In the genomic region with DNA sequence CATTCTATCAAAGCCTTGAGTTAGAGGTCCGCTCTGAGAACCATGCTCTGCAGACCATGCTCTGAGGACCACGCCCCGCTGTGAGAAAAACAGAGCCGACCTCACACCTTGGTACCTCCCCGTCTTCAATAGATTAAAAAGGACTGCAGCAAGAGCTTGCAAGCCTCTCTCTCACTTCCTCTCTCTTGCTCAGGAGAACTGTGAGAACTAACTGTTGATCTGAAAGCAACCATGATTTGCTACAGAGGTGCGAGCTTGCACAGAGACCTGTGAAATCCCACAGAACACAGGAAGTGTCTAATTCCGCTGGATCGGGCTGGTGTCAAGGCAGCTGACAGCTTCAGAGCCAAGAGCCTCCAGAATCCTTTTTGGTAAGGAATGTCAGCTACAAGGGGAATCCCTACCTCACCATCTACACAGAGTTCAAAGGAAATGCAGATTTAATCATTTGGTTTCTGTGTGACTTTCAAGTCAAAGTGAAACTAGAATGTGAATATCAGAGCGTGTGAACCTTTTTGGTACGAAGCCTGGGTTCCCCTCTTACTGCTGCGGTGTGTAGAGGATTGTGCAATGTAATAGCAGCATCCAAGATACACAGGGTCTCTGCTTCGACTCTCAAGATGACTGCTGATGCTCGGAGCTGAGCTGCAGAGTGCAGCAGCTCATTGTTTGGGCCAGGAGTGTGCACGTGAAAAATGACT, we compare ENCODE assay signal across 8 mouse cellular contexts.
A peak's percentile ranks its signal among the peaks of the same experiment; 100 is the strongest.
DNase-seq lines count a peak whose midpoint lies in the region; ATAC-seq and TF ChIP-seq lines count a peak whose summit lies in the region.

No protein-coding gene starts in this region.

- no peak for TF ChIP-seq CTCF in heart, postnatal 0 days (IDR thresholded peaks at IDR 0.05; ENCODE audit: low read depth)

- no peak for ATAC-seq in heart, postnatal 0 days (ENCODE audit: insufficient read depth, low read depth)
- peak; percentile 84 for ATAC-seq in megakaryocyte, adult 5-6 weeks (ENCODE audit: poor library complexity, severe bottlenecking)
- no peak for ATAC-seq in hindbrain, embryonic 14.5 days (ENCODE audit: low FRiP score)

- H3K9ac ChIP-seq in heart, postnatal 0 days (replicated peaks; ENCODE audit: low read depth, low read length), result no peak overlapping the region; the same call in 1 of the 2 replicates
- H3K9ac ChIP-seq in hindbrain, embryonic 14.5 days, result no peak overlapping the region

- TF ChIP-seq EP300 in heart, postnatal 0 days (IDR thresholded peaks at IDR 0.05; ENCODE audit: low read depth), result no peak

- no peaks in the 10 kb centered on the region for H3K4me1 ChIP-seq in heart, postnatal 0 days (ENCODE audit: control insufficient read depth, insufficient read depth)
- 0 out of 2 replicates have a peak, but pooled peaks cover 11% of the 10 kb centered on the region for H3K4me1 ChIP-seq in hindbrain, embryonic 14.5 days (replicated peaks; ENCODE audit: control insufficient read depth, insufficient read depth, low read length)

- no peaks in the 10 kb centered on the region for H3K9me3 ChIP-seq in heart, postnatal 0 days (replicated peaks; ENCODE audit: control insufficient read depth, low read length)
- H3K9me3 ChIP-seq in hindbrain, embryonic 14.5 days (ENCODE audit: control insufficient read depth, low read length), result no peaks in the 10 kb centered on the region

- peak; percentile 22 to 36 for DNase-seq in lung, adult 18-20 months
- no peak for DNase-seq in lung, postnatal 14 days
- no peak for DNase-seq in heart, postnatal 0 days (ENCODE audit: low spot score)
- no peak for DNase-seq in right cerebral cortex, postnatal 25 days
- DNase-seq in hindbrain, embryonic 14.5 days (ENCODE audit: low spot score), result no peak
- DNase-seq in left cerebral cortex, adult 18-20 months (ENCODE audit: low spot score in 2 of 2), result no peak
- no peak for DNase-seq in adrenal gland, adult 18-20 months (ENCODE audit: low spot score in 2 of 2)

- H3K36me3 ChIP-seq in heart, postnatal 0 days (replicated peaks; ENCODE audit: control insufficient read depth, insufficient read depth, low read length), result no peaks in the 10 kb centered on the region
- H3K36me3 ChIP-seq in hindbrain, embryonic 14.5 days (replicated peaks; ENCODE audit: control insufficient read depth, insufficient read depth), result no peaks in the 10 kb centered on the region

- no peak overlapping the region for H3K27ac ChIP-seq in heart, postnatal 0 days (ENCODE audit: low read depth)
- H3K27ac ChIP-seq in hindbrain, embryonic 14.5 days, result no peak overlapping the region

- H3K4me3 ChIP-seq in heart, postnatal 0 days (ENCODE audit: low read depth, low read length), result peak overlapping the region; percentile 11; the same call in 1 of the 2 replicates
- H3K4me3 ChIP-seq in hindbrain, embryonic 14.5 days (replicated peaks; ENCODE audit: low read length), result no peak overlapping the region

- no peaks in the 10 kb centered on the region for H3K27me3 ChIP-seq in heart, postnatal 0 days (ENCODE audit: control insufficient read depth, insufficient read depth, low read length)
- no peaks in the 10 kb centered on the region for H3K27me3 ChIP-seq in hindbrain, embryonic 14.5 days (ENCODE audit: control insufficient read depth, insufficient read depth, low read length)

- H3K4me2 ChIP-seq in heart, postnatal 0 days (ENCODE audit: low read depth, low read length), result peak overlapping the region; percentile 36
- H3K4me2 ChIP-seq in hindbrain, embryonic 14.5 days (replicated peaks), result no peak overlapping the region

- 48% methylated on average over 14 of the region's 14 CpGs for WGBS in heart, postnatal 0 days
- 81% methylated on average over 14 of the region's 14 CpGs for WGBS in hindbrain, embryonic 14.5 days

Comparison
In these comparisons a context has a peak if more than half of its experiments do, and no peak if none do; other contexts are left out.
1. DNase-seq: peak in lung, adult 18-20 months (2 of 2); none in lung, postnatal 14 days (single experiment), heart, postnatal 0 days (single experiment), right cerebral cortex, postnatal 25 days (single experiment), hindbrain, embryonic 14.5 days (single experiment), left cerebral cortex, adult 18-20 months (0 of 2) and adrenal gland, adult 18-20 months (0 of 2).